9 mouse cellular contexts compared by ENCODE assay signal in the genomic region with DNA sequence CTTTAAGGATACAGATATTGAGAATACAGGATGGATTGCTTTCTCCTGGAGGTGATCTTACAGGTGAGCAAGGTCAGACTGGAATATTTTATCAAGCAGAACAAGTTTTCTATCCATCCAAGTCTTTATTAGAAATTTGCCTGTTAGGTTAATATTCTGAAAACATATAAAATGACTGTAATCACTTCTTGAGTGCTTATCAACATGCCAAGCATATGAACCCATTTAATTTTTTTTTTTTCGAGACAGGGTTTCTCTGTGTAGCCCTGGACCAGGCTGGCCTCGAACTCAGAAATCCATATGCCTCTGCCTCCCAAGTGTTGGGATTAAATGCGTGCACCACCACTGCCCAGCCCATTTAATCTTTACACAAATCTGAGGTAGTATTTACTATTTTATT. TPM values are rescaled to one million over a fixed set of nuclear protein-coding genes. Genes with fewer than 3 reads are reported as not detected.
DNase-seq lines count a peak whose midpoint lies in the region; ATAC-seq and TF ChIP-seq lines count a peak whose summit lies in the region.
"Had no signal": no experiment of that assay in that cellular context is flagged by ENCODE, and none has a peak within 500 bp of the region (broad histone marks: within the 10 kb centered on the region; RNA-seq: fewer than 3 reads in every experiment).

No protein-coding gene starts in this region.

- intact Hi-C loops in gastrocnemius, adult 2 months (cut with DNase I), result no loop called here

- no peak for ATAC-seq in lung, embryonic 15.5 days (ENCODE audit: borderline replicate concordance, extremely low read depth, low FRiP score, low TSS enrichment)
- ATAC-seq in embryonic facial prominence, embryonic 13.5 days (ENCODE audit: insufficient number of reproducible peaks, insufficient read depth, low FRiP score, low TSS enrichment, low read depth), result no peak
- ATAC-seq in intestine, embryonic 14.5 days (replicated peaks; ENCODE audit: low FRiP score, low TSS enrichment, low read depth), result no peak
- ATAC-seq in neural tube, embryonic 12.5 days (ENCODE audit: low FRiP score, low read depth), result no peak

- H3K9ac ChIP-seq in lung, embryonic 15.5 days, result peak overlapping the region; percentile 61
- peak overlapping the region; percentile 64 for H3K9ac ChIP-seq in embryonic facial prominence, embryonic 13.5 days
- H3K9ac ChIP-seq in intestine, embryonic 14.5 days (ENCODE audit: low read length), result peak overlapping the region; percentile 51
- no peak overlapping the region; the same call in 1 of the 2 replicates for H3K9ac ChIP-seq in neural tube, embryonic 12.5 days

- no peaks in the 10 kb centered on the region for H3K9me3 ChIP-seq in lung, embryonic 15.5 days
- H3K9me3 ChIP-seq in embryonic facial prominence, embryonic 13.5 days, result no peaks in the 10 kb centered on the region
- H3K9me3 ChIP-seq in intestine, embryonic 14.5 days (ENCODE audit: control insufficient read depth, low read length), result no peaks in the 10 kb centered on the region
- H3K9me3 ChIP-seq in neural tube, embryonic 12.5 days, result no peaks in the 10 kb centered on the region

- 41% methylated on average over 3 of the region's 3 CpGs for WGBS in lung, embryonic 15.5 days
- 52% methylated on average over 3 of the region's 3 CpGs for WGBS in embryonic facial prominence, embryonic 13.5 days
- 54% methylated on average over 3 of the region's 3 CpGs for WGBS in intestine, embryonic 14.5 days
- WGBS in neural tube, embryonic 12.5 days, result 64% methylated on average over 3 of the region's 3 CpGs

- H3K27ac ChIP-seq in lung, embryonic 15.5 days, result peak overlapping the region; percentile 93
- H3K27ac ChIP-seq in embryonic facial prominence, embryonic 13.5 days, result peak overlapping the region; percentile 84
- peak overlapping the region; percentile 78 for H3K27ac ChIP-seq in intestine, embryonic 14.5 days (ENCODE audit: low read depth)
- H3K27ac ChIP-seq in neural tube, embryonic 12.5 days, result 0 out of 2 replicates have a peak overlapping the region, but pooled peaks have one; percentile 54
- H3K27ac ChIP-seq in gastrocnemius, adult 2 months, result no peak overlapping the region
- H3K27ac ChIP-seq: layer of hippocampus, adult 2 months had no signal

- no peaks in the 10 kb centered on the region for H3K36me3 ChIP-seq in lung, embryonic 15.5 days
- no peaks in the 10 kb centered on the region for H3K36me3 ChIP-seq in embryonic facial prominence, embryonic 13.5 days
- H3K36me3 ChIP-seq in intestine, embryonic 14.5 days (ENCODE audit: control insufficient read depth, insufficient read depth, low read length), result no peaks in the 10 kb centered on the region
- no peaks in the 10 kb centered on the region for H3K36me3 ChIP-seq in neural tube, embryonic 12.5 days

- H3K27me3 ChIP-seq in lung, embryonic 15.5 days, result no peaks in the 10 kb centered on the region
- no peaks in the 10 kb centered on the region for H3K27me3 ChIP-seq in embryonic facial prominence, embryonic 13.5 days
- H3K27me3 ChIP-seq in intestine, embryonic 14.5 days (replicated peaks; ENCODE audit: control insufficient read depth, insufficient read depth, low read length), result no peaks in the 10 kb centered on the region
- H3K27me3 ChIP-seq in neural tube, embryonic 12.5 days (replicated peaks), result no peaks in the 10 kb centered on the region

- no peak for DNase-seq in lung, postnatal 14 days
- DNase-seq in intestine, embryonic 14.5 days (ENCODE audit: low spot score), result no peak
- no peak for DNase-seq in c-Kit-positive CD71-positive TER-119-positive erythroid progenitor cells, embryonic 14.5 days (ENCODE audit: low spot score)
- no peak for DNase-seq in cerebellum, adult 11-12 months
- DNase-seq in gastrocnemius, adult 2 months, result no peak

- peaks cover 31% of the 10 kb centered on the region for H3K4me1 ChIP-seq in lung, embryonic 15.5 days
- H3K4me1 ChIP-seq in embryonic facial prominence, embryonic 13.5 days, result peaks cover 31% of the 10 kb centered on the region
- H3K4me1 ChIP-seq in intestine, embryonic 14.5 days (replicated peaks; ENCODE audit: control insufficient read depth, insufficient read depth, low read length), result peaks cover 19% of the 10 kb centered on the region
- H3K4me1 ChIP-seq in neural tube, embryonic 12.5 days, result peaks cover 32% of the 10 kb centered on the region

- H3K4me3 ChIP-seq in lung, embryonic 15.5 days, result peak overlapping the region; percentile 45
- peak overlapping the region; percentile 46 for H3K4me3 ChIP-seq in embryonic facial prominence, embryonic 13.5 days
- H3K4me3 ChIP-seq in intestine, embryonic 14.5 days (ENCODE audit: low read depth, low read length), result peak overlapping the region; percentile 32
- H3K4me3 ChIP-seq in neural tube, embryonic 12.5 days, result no peak overlapping the region
- H3K4me3 ChIP-seq in gastrocnemius, adult 2 months, result no peak overlapping the region

- H3K4me2 ChIP-seq in lung, embryonic 15.5 days, result peak overlapping the region; percentile 73
- peak overlapping the region; percentile 60 for H3K4me2 ChIP-seq in embryonic facial prominence, embryonic 13.5 days
- H3K4me2 ChIP-seq in intestine, embryonic 14.5 days (ENCODE audit: low read length), result peak overlapping the region; percentile 56
- peak overlapping the region; percentile 69 for H3K4me2 ChIP-seq in neural tube, embryonic 12.5 days (replicated peaks)

- no peak for TF ChIP-seq CTCF in gastrocnemius, adult 2 months (IDR thresholded peaks at IDR 0.05)

RNA-seq across cellular contexts. Expression of a gene that starts 1.3 kb away (rescaled TPM):
- polyA plus RNA-seq in lung, embryonic 15.5 days (2015; fragmentation: Nextera tagmentation; extraction: Ambion mirVana), result 7.0 and 7.4 TPM in 2 replicates
- 9.5 and 15.3 TPM in 2 replicates for polyA plus RNA-seq in embryonic facial prominence, embryonic 13.5 days (2015; fragmentation: Nextera tagmentation; extraction: Ambion mirVana)
- 5.2 and 7.5 TPM in 2 replicates for polyA plus RNA-seq in intestine, embryonic 14.5 days (2014; fragmentation: Nextera tagmentation; extraction: Ambion mirVana)
- 5.2 and 9.5 TPM in 2 replicates for polyA plus RNA-seq in neural tube, embryonic 12.5 days (2016; fragmentation: Nextera tagmentation; extraction: Ambion mirVana)
- total RNA-seq in gastrocnemius, adult 2 months (2021), result 1 to 10 TPM in 1 of 2 experiments, not detected in 1; 2.6 TPM

RNA-seq across cellular contexts. Expression of a gene that starts 1.6 kb away (rescaled TPM):
- 8.1 and 8.2 TPM in 2 replicates for polyA plus RNA-seq in lung, embryonic 15.5 days (2015; fragmentation: Nextera tagmentation; extraction: Ambion mirVana)
- polyA plus RNA-seq in embryonic facial prominence, embryonic 13.5 days (2015; fragmentation: Nextera tagmentation; extraction: Ambion mirVana), result 5.2 and 5.4 TPM in 2 replicates
- 11.8 and 19.7 TPM in 2 replicates for polyA plus RNA-seq in intestine, embryonic 14.5 days (2014; fragmentation: Nextera tagmentation; extraction: Ambion mirVana)
- 3.3 and 13.9 TPM in 2 replicates for polyA plus RNA-seq in neural tube, embryonic 12.5 days (2016; fragmentation: Nextera tagmentation; extraction: Ambion mirVana)
- total RNA-seq in gastrocnemius, adult 2 months (2021), result 1 to 10 TPM in 1 of 2 experiments, not detected in 1; 3.7 TPM

RNA-seq across cellular contexts. Expression of a gene that starts 4.2 kb away (rescaled TPM):
- polyA plus RNA-seq in lung, embryonic 15.5 days (2015; fragmentation: Nextera tagmentation; extraction: Ambion mirVana), result 27.2 and 29.1 TPM in 2 replicates
- polyA plus RNA-seq in embryonic facial prominence, embryonic 13.5 days (2015; fragmentation: Nextera tagmentation; extraction: Ambion mirVana), result 26.0 and 31.3 TPM in 2 replicates
- 18.9 and 19.6 TPM in 2 replicates for polyA plus RNA-seq in intestine, embryonic 14.5 days (2014; fragmentation: Nextera tagmentation; extraction: Ambion mirVana)
- polyA plus RNA-seq in neural tube, embryonic 12.5 days (2016; fragmentation: Nextera tagmentation; extraction: Ambion mirVana), result 20.1 and 23.9 TPM in 2 replicates
- total RNA-seq in gastrocnemius, adult 2 months (2021), result 10 to 100 TPM; 24.1 to 25.0 TPM

RNA-seq across cellular contexts. Expression of a gene that starts 5.8 kb away (rescaled TPM):
- 52.7 and 55.6 TPM in 2 replicates for polyA plus RNA-seq in lung, embryonic 15.5 days (2015; fragmentation: Nextera tagmentation; extraction: Ambion mirVana)
- polyA plus RNA-seq in embryonic facial prominence, embryonic 13.5 days (2015; fragmentation: Nextera tagmentation; extraction: Ambion mirVana), result 78.1 and 82.3 TPM in 2 replicates
- 47.9 and 67.6 TPM in 2 replicates for polyA plus RNA-seq in intestine, embryonic 14.5 days (2014; fragmentation: Nextera tagmentation; extraction: Ambion mirVana)
- 43.6 and 46.1 TPM in 2 replicates for polyA plus RNA-seq in neural tube, embryonic 12.5 days (2016; fragmentation: Nextera tagmentation; extraction: Ambion mirVana)
- 1 to 10 TPM; 1.1 to 2.3 TPM for total RNA-seq in gastrocnemius, adult 2 months (2021)

RNA-seq across cellular contexts. Expression of a gene that starts 6.0 kb away (rescaled TPM):
- polyA plus RNA-seq in lung, embryonic 15.5 days (2015; fragmentation: Nextera tagmentation; extraction: Ambion mirVana), result 15.7 and 16.0 TPM in 2 replicates
- polyA plus RNA-seq in embryonic facial prominence, embryonic 13.5 days (2015; fragmentation: Nextera tagmentation; extraction: Ambion mirVana), result 12.2 and 14.3 TPM in 2 replicates
- 10.2 and 14.0 TPM in 2 replicates for polyA plus RNA-seq in intestine, embryonic 14.5 days (2014; fragmentation: Nextera tagmentation; extraction: Ambion mirVana)
- polyA plus RNA-seq in neural tube, embryonic 12.5 days (2016; fragmentation: Nextera tagmentation; extraction: Ambion mirVana), result 10.5 and 12.6 TPM in 2 replicates
- total RNA-seq in gastrocnemius, adult 2 months (2021), result 1 to 10 TPM; 2.3 to 3.4 TPM

Comparison
In these comparisons a context has a peak if more than half of its experiments do, and no peak if none do; other contexts are left out.
1. H3K4me3 ChIP-seq: peak in lung, embryonic 15.5 days (single experiment), embryonic facial prominence, embryonic 13.5 days (single experiment) and intestine, embryonic 14.5 days (single experiment); none in neural tube, embryonic 12.5 days (single experiment) and gastrocnemius, adult 2 months (single experiment).
2. Peak in every context shown above with its lines, with median percentiles within 50 percentile points of each other: H3K4me2 ChIP-seq.